Mouse (Mus musculus): ENCODE results near the gene Sirpa. TPM values are rescaled to one million over a fixed set of nuclear protein-coding genes. Genes with fewer than 3 reads are reported as not detected.

Gene Sirpa
- total RNA-seq, 2 experiments from 2014 or later, result 22.9 to 28.6 TPM

GRCm38 (mm10) chr2:129581826-129582225 is 10.8 kb upstream of the Sirpa start:
- no peak for DNase-seq
- intact Hi-C loops (cut with DNase I), result loop anchor here (2.0 kb wide), 1 partner anchor 29 kb away; no protein-coding TSS in a partner anchor

DNA sequence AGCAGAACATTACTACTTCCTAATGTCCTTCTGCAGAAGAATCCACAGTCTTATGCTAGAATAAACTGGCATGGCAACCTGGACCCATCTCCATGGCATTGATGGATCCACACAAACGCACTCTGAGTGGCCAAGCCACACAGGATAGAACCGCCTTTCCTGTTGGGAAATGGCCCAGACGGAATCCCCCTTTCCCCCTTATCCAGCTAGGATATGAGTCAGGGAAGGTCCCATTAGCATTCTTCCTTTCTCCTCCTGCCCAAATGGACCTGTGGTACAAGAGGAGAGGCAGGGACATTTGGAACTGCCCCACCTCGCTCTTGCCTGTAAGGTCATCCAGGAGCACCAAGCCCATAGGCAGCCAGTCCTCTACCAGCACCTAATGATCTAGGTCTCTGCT is 10.4 kb upstream of the Sirpa start:
- no peak for DNase-seq
- intact Hi-C loops (cut with DNase I), result no loop called here

DNA sequence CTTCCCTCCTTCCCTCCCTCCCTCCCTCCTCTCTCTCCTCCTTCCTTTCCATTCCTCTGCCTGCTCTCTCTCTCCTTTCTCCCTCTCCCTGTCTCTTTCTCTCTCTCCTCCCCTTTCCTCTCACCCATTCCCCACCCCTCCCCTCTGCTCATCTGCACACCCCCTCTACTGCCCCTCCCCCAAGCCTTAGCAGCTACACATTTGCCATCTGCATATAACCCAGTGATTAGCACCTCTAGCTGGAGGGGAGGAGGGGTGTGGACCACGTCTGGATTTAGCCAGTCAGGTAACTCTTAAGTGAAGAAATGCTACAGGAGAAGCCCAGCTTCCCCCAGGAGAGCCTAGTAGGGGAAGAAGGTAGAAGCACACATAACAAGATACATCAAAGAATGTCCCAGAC is 7.7 kb upstream of the Sirpa start:
- intact Hi-C loops (cut with DNase I), result no loop called here
- DNase-seq, result no peak

DNA sequence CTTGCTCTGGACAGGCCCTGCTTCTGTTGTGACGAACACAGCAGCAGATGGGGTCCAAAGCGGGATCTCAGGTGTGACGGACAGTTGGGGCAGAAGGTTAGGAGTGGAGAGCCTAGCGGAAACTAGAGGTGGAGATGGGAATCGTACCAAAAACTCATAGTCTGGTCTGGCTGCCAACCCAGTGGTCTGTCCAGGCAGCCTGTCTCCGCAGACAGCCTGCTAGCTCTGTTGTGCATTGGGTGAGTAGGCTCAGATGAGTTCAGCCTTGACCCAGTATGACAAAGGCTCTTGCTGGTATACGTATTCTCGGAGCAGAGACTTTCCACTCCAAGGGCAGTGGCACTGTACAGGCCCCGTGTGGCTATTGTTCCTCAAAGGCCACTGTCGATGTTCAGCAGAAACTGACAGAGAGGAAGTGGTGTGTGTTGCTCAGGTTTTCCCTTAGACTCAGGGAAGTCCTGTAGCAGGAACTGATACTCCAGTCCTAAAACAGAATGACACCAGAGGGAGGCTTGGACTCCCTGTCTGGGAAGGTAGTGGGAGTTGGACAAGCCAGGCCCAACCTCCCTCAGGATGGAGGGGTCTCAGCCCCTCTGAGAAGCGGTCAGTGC is 6.6 kb upstream of the Sirpa start:
- intact Hi-C loops (cut with DNase I), result no loop called here

GRCm38 (mm10) chr2:129587241-129587640 is 5.4 kb upstream of the Sirpa start:
- no peak for DNase-seq
- intact Hi-C loops (cut with DNase I), result no loop called here

More for the DNA sequence above, 6.6 kb upstream of the Sirpa start:
- no peak for DNase-seq

- DNase-seq, result no peak
- intact Hi-C loops (cut with DNase I), result no loop called here
Measured at GRCm38 (mm10) chr2:129587825-129588251, 4.8 kb upstream of the Sirpa start.

GRCm38 (mm10) chr2:129591897-129592296 is 738 bp upstream of the Sirpa start:
- DNase-seq, result no peak
- intact Hi-C loops (cut with DNase I), result loop anchor here (5.0 kb wide), 3 partner anchors 40 to 90 kb away; partner anchors contain the start of gene F830045P16Rik

DNA sequence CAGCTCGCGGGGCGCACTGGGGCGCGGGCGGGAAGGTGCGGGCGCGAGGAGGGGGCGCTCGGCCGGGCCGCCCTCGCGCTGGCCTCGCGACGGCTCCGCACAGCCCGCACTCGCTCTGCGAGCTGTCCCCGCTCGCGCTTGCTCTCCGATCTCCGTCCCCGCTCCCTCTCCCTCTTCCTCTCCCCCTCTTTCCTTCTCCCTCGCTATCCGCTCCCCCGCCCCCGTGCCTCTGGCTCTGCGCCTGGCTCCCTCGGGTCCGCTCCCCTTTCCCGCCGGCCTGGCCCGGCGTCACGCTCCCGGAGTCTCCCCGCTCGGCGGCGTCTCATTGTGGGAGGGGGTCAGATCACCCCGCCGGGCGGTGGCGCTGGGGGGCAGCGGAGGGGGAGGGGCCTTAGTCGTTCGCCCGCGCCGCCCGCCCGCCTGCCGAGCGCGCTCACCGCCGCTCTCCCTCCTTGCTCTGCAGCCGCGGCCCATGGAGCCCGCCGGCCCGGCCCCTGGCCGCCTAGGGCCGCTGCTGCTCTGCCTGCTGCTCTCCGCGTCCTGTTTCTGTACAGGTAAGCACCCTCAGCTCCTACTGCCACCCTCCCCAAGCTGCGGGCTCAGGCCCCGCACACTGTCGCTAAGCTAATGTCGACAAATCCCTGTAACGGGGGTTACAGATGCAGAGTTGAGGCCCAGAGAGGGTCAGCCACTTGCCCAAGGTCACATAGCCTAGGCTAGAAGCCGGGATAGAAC is 673 bp downstream of the Sirpa start:
- intact Hi-C loops (cut with DNase I), result loop anchor here (5.0 kb wide), 3 partner anchors 39 to 91 kb away; partner anchors contain the start of gene F830045P16Rik
- peak; percentile 89 to 90 for DNase-seq

DNA sequence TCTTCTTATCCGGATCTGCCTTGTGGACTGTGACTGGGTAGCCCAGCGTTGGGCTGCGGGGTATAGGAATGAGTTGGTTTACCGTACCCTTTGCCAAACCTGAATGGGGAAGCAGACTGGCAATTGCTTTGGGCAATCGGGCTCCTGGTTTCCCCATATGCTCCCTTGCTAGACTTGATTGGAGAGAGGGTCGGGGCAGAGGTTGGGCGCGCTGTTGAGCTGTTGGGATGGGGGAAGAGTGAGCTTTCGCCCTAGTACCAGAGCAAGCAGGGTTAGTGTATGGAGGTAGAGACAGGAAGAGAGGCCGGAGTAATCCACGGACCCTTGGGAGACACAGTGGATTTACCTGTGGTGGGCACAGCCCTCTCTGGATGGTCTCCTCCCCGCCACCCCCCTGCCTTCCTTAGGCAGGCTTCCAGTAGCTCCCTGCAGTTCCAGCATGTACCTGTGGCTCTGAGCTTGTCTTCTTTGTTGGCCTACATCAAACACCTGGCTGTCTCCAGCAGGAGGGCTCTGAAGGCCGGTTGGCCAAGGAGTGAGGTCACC is 1.3 kb downstream of the Sirpa start:
- DNase-seq, result no peak
- intact Hi-C loops (cut with DNase I), result loop anchor here (5.0 kb wide), 3 partner anchors 38 to 92 kb away; partner anchors contain the start of gene F830045P16Rik

DNA sequence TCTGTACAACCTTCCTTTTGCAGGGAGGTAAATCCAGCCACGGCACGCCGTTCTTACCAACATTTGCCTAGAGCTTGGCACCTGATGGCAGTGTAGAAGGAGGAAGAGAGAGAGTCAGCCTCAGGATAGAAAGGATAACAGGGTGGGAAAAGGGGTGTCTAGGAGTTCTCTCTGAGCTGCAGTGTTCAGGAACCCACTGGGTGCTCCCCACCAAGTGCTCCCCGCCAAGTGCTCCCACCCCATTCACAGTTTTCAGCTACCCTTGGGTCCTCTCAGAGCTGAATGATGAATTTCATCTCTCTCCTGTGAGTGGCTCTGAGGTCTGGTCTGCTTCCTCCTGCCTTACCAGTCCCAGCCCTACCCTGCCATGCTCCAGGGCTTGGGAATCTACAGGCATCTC is 1.9 kb downstream of the Sirpa start:
- intact Hi-C loops (cut with DNase I), result loop anchor here (5.0 kb wide), 3 partner anchors 38 to 92 kb away; partner anchors contain the start of gene F830045P16Rik
- DNase-seq, result no peak

GRCm38 (mm10) chr2:129595206-129595605 is 2.6 kb downstream of the Sirpa start:
- intact Hi-C loops (cut with DNase I), result no loop called here
- DNase-seq, result no peak

GRCm38 (mm10) chr2:129595661-129596209 is 3.1 kb downstream of the Sirpa start:
- intact Hi-C loops (cut with DNase I), result no loop called here
- DNase-seq, result peak in 1 of 2 experiments; percentile 38

DNA sequence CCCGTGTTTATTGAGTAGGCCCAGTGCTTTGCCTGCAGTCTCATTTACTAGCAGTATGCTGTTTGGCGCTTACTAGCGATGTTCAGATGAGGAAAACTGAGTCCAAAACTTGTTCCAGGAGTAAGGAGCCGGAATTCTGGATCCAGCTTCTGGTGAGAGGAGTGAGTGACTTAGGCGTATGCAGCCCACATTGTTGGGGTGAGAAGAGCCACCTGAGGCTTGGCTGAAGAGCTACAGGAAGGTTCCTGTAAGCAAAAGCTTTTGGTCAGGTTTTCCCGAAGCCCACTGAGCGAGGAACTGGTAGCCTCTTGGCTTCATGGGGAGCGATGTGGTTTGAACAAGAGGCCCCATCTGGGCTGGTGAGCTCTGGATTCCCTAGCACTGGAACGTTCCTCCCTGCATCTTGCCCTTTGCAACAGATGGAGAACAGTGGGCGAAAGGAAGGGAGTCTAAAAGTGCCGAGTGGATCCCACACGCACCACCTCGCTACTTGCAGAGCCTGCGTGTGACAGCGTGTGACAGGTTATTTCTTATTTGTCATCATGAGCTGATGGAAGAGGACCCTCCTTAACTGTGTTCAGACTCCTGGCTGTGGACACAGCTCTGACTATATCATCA is 4.0 kb downstream of the Sirpa start:
- DNase-seq, result no peak

DNA sequence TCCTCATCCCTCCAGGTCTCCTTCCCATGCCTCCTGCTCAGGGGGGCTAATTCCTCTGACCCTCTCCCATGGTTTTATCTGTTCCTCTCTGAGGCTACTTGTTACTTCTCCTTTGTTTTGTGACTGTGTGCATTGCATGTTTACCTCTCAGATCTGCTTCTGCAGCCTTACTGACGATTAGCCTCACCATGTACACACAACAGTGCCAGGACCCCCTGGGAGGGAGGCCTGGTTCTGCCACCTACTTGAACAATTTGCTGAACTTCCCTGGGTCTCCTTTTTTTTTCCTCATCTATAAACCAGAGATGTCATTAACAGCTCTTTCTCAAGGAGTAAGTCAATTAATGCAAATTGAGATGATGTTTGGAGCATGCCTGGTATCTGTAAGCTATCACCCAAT is 4.9 kb downstream of the Sirpa start:
- intact Hi-C loops (cut with DNase I), result no loop called here

More for the DNA sequence above, 4.0 kb downstream of the Sirpa start:
- intact Hi-C loops (cut with DNase I), result no loop called here

GRCm38 (mm10) chr2:129598094-129598493 is 5.5 kb downstream of the Sirpa start:
- intact Hi-C loops (cut with DNase I), result no loop called here
- DNase-seq, result no peak

More for the DNA sequence above, 4.9 kb downstream of the Sirpa start:
- no peak for DNase-seq

- DNase-seq, result no peak
- intact Hi-C loops (cut with DNase I), result no loop called here
Measured at GRCm38 (mm10) chr2:129599231-129600084, 6.8 kb downstream of the Sirpa start.

DNA sequence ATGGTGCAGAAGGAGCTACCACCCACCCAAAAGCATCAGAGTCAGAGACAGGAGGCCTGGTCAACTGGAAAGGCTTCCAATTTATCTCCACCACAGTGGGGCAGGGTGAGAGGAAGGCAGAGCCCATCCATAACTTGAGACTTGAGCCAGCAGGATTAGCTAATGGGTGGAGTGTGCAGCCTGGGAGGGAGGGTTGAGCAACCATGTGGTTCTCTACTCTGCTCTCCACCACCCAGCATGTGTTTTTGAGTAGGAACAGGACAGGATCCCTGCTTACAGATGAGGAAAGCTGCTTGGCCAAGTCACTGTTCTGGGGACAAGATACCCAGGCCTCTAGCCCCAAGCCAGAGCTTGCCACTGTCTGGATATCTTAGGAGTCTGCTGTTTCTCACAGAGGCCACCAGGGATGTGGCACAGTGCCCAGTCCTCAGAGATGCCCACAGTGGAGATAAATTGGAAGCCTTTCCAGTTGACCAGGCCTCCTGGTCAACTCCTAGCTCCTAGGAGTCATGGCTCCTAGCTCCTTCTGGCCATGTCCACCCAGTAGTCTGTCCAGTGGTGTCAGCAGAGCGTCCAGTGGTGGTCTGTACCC is 8.5 kb downstream of the Sirpa start:
- peak in 1 of 2 experiments; percentile 54 for DNase-seq
- intact Hi-C loops (cut with DNase I), result no loop called here

- intact Hi-C loops (cut with DNase I), result no loop called here
- no peak for DNase-seq
Measured at GRCm38 (mm10) chr2:129601894-129602663, 9.4 kb downstream of the Sirpa start.

DNA sequence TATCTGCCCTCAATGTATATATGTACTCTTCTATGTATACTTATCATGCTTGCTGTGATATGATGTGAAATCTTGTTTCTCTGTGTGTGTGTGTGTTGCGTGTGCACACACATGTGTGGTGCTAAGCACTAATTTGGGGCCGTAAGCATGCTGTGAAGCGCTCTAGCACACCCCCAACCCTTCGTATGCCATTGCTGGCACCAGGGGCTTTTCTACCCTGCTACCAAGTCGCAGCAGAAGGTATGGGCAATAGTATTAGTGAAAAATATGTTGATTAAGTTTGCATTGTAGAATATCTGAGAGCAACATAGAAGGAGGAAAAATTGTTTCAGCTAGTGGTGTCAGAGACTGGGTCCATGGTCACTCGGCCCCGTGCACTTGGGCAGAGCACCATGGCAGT is 10.2 kb downstream of the Sirpa start:
- no peak for DNase-seq
- intact Hi-C loops (cut with DNase I), result no loop called here

All from heart, postnatal 10 days (tissue).